Mouse (Mus musculus): ENCODE measurements around the gene Antxr1.

Gene Antxr1

GRCm38 (mm10) chr6:87219061-87219992 lies 116.3 kb downstream of the Antxr1 start:
- in situ Hi-C loops (cut with MboI; ENCODE audit: low pct_unique_long_range_greater_than_20kb in 1 of 2, low sequenced_read_pairs in 2 of 2, unreplicated experiment in 1 of 2), result no loop called here

DNA sequence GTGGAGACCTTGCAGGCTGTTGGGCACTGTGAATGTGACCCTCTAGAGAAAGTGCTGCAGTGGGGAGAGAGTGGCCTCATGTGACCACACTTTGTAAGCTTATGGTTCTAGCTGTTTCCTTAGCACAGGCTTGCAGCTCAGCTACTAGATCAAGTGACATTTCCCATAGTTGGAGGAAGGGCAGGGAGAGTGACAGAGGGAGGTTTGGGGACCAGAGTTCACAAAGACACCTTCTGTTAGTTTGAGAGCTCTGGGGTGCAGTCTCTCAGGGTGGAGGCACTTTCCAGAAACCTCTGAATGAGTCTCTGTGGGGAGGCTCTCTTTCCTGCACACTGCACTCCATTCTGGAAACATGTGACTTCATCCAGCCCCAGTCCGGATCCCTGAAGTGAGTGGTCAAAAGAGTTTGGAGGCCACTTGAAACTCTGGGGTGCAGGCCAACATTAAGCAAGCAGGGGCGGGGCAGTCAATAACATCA lies 119.5 kb downstream of the Antxr1 start:
- in situ Hi-C loops (cut with MboI; ENCODE audit: low pct_unique_long_range_greater_than_20kb in 1 of 2, low sequenced_read_pairs in 2 of 2, unreplicated experiment in 1 of 2), result no loop called here

GRCm38 (mm10) chr6:87213262-87213661 lies 122.4 kb downstream of the Antxr1 start:
- in situ Hi-C loops (cut with MboI; ENCODE audit: low pct_unique_long_range_greater_than_20kb in 1 of 2, low sequenced_read_pairs in 2 of 2, unreplicated experiment in 1 of 2), result no loop called here

- in situ Hi-C loops (cut with MboI; ENCODE audit: low pct_unique_long_range_greater_than_20kb in 1 of 2, low sequenced_read_pairs in 2 of 2, unreplicated experiment in 1 of 2), result no loop called here
Observed at GRCm38 (mm10) chr6:87211551-87211950, 124.1 kb downstream of the Antxr1 start.

- in situ Hi-C loops (cut with MboI; ENCODE audit: low pct_unique_long_range_greater_than_20kb in 1 of 2, low sequenced_read_pairs in 2 of 2, unreplicated experiment in 1 of 2), result no loop called here
Observed at GRCm38 (mm10) chr6:87207373-87207982, 128.1 kb downstream of the Antxr1 start.

- in situ Hi-C loops (cut with MboI; ENCODE audit: low pct_unique_long_range_greater_than_20kb in 1 of 2, low sequenced_read_pairs in 2 of 2, unreplicated experiment in 1 of 2), result no loop called here
Observed at GRCm38 (mm10) chr6:87206790-87207189, 128.8 kb downstream of the Antxr1 start.

DNA sequence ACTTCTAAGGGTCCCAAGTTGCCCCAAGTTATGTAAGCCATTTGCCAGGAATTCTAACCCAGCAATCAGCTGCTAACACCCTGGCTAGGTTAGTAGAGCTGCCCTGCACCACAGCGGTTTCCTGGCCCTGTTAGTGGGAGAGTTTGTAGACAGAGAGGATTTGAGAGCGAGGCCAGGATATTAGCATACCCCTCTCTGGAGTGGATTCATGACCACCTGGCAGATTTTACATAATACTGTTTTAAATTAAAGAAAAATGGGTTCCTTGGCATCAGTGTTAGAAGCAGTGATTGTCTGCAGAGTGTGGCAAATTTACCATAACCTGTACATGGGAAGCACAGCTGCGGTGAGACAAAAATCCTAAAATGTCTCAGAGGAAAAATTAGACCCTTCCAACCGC lies 132.2 kb downstream of the Antxr1 start:
- in situ Hi-C loops (cut with MboI; ENCODE audit: low pct_unique_long_range_greater_than_20kb in 1 of 2, low sequenced_read_pairs in 2 of 2, unreplicated experiment in 1 of 2), result no loop called here

- in situ Hi-C loops (cut with MboI; ENCODE audit: low pct_unique_long_range_greater_than_20kb in 1 of 2, low sequenced_read_pairs in 2 of 2, unreplicated experiment in 1 of 2), result no loop called here
Observed at GRCm38 (mm10) chr6:87203065-87203464, 132.6 kb downstream of the Antxr1 start.

DNA sequence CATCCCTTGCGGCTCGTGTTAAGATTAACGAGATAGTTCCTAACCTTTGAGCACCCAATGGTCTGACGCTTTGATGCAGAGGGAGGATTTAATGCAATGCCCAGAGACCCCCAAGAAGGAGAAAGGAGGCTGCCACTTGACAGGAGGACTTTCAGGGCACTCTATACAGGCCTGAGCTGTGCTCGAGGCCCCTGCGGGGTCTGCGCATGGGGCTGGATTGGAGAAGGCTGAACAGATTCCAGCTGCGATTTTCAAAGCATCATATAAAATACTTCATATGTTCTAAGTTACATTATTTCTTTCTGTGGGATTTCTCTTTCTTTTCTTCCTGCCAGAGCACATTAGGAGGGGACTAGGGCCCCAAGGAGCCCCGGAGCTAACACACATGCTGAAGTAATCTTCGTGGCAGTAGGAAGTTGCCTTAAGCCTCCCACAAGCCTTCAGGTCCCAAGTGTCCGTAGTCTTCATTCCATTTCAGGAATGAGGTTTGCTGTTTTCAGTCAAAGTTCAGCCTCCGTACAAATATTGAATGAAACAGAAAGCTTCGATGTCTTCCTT lies 133.5 kb downstream of the Antxr1 start:
- in situ Hi-C loops (cut with MboI; ENCODE audit: low pct_unique_long_range_greater_than_20kb in 1 of 2, low sequenced_read_pairs in 2 of 2, unreplicated experiment in 1 of 2), result no loop called here

GRCm38 (mm10) chr6:87189755-87190154 lies 145.9 kb downstream of the Antxr1 start:
- in situ Hi-C loops (cut with MboI; ENCODE audit: low pct_unique_long_range_greater_than_20kb in 1 of 2, low sequenced_read_pairs in 2 of 2, unreplicated experiment in 1 of 2), result no loop called here

DNA sequence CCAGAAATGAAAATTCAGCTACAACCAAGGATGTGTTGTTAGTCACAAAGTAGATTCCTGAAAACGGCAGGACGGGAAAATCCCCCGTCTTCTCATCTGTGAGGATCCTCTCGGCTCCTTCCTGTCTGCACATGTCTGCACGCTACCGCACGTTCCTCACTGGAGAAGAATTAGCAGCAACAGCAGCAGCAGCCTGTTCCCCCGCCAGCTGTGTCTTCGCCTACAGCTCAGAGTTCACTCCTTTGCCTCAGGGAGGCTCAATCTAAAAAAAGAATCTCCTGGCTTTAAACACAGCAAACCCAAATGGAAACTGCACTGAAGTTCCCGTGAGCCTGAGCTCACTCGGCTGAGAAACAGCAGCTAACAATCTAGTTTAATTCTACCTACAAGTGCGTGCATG lies 148.6 kb downstream of the Antxr1 start:
- in situ Hi-C loops (cut with MboI; ENCODE audit: low pct_unique_long_range_greater_than_20kb in 1 of 2, low sequenced_read_pairs in 2 of 2, unreplicated experiment in 1 of 2), result no loop called here

GRCm38 (mm10) chr6:87184418-87184817 lies 151.2 kb downstream of the Antxr1 start:
- in situ Hi-C loops (cut with MboI; ENCODE audit: low pct_unique_long_range_greater_than_20kb in 1 of 2, low sequenced_read_pairs in 2 of 2, unreplicated experiment in 1 of 2), result no loop called here

DNA sequence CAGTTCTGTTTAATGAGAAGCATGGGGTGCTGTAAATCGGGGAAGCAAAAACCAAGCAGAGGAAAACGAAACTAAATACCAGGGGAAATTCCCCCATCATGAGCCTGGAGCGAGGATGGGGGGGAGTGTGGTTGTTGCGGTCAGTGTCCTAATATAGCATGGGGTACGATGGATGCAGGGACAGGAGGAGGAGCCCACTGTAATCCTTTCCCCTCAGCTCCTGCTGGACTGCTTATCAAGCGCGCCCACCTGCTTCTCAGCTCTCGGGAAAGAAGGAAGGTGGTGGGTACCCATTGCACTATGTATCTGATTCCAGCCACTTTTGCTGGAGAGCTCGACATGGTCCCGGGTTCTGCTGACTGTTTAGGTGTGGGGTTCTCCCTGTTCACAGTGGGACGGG lies 151.6 kb downstream of the Antxr1 start:
- in situ Hi-C loops (cut with MboI; ENCODE audit: low pct_unique_long_range_greater_than_20kb in 1 of 2, low sequenced_read_pairs in 2 of 2, unreplicated experiment in 1 of 2), result no loop called here

GRCm38 (mm10) chr6:87183159-87183558 lies 152.5 kb downstream of the Antxr1 start:
- in situ Hi-C loops (cut with MboI; ENCODE audit: low pct_unique_long_range_greater_than_20kb in 1 of 2, low sequenced_read_pairs in 2 of 2, unreplicated experiment in 1 of 2), result no loop called here

DNA sequence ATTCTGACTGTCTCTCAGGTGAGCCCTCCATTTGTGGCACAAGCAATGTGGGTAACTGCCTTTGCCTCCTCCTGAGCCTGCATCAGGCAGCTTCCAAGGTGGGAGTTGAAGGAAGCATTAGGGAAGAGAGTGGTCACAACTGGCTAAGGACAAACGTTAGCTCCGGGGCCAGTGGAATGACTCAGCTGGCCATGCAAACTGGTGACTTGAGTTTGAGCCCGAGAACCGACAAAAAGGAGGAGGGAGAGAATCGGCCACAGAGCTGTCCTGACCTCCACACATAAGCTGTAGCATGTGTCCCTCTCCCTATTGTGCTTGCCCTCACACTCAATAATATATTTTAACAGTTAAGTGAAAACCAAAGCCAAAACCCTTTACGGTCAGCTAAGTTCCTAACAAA lies 152.9 kb downstream of the Antxr1 start:
- in situ Hi-C loops (cut with MboI; ENCODE audit: low pct_unique_long_range_greater_than_20kb in 1 of 2, low sequenced_read_pairs in 2 of 2, unreplicated experiment in 1 of 2), result no loop called here

DNA sequence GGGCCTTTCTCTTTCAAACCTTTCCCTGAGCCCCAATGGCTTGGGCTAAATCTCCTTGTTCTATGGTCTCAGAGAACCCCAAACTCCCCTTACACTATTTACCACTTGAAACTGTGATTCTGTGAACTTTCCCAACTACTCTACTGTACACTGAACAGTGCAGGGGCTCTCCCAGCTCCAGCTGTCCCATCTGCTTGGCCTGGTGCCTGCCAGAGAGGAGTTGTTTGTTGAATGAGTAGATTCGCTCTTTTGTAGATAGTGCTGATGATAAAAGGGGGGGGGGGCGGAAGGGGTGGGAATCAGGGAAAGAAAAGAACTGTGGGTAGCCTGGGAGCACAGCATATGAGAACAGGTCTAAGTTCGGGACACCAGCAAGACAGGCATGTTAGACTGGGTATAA lies 164.2 kb downstream of the Antxr1 start:
- in situ Hi-C loops (cut with MboI; ENCODE audit: low pct_unique_long_range_greater_than_20kb in 1 of 2, low sequenced_read_pairs in 2 of 2, unreplicated experiment in 1 of 2), result no loop called here

DNA sequence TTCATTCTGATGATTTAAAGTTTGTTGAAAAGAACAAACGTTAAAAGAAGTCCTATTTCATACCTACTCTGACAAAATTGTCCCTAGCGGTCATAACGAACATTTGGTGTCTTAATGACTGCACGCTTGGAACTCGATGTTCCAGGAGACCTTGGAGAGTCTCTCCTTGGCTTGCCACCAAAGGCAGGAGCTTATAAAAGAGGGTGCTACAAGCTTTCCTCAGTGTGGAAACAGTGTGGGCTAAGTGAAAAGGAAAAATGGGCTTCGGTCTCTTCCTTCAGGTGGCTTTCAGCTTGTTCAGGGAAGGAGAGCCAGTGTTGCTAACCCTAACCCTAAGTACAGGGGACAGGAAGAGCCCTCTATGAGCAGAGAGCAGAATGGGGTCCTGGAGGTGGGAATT lies 164.7 kb downstream of the Antxr1 start:
- in situ Hi-C loops (cut with MboI; ENCODE audit: low pct_unique_long_range_greater_than_20kb in 1 of 2, low sequenced_read_pairs in 2 of 2, unreplicated experiment in 1 of 2), result no loop called here

DNA sequence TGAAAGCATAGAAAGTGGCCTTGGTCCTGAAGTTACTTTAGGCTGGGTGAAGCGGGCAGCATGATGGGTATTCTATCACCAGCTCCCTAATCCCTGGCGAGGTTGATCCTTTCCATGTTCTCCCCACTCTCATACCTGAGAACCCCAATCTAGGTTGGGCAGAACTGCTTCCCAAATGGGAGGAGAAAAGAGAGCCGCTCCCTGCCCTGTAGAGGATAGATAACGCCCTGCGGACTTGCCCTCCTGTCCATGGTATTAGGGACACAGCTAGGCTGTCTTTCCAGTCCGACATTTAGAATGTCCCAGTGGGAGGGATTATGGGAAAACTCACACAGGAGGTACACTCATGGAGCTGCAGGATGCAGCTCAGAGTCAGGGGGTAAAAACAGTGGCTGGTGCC lies 165.3 kb downstream of the Antxr1 start:
- in situ Hi-C loops (cut with MboI; ENCODE audit: low pct_unique_long_range_greater_than_20kb in 1 of 2, low sequenced_read_pairs in 2 of 2, unreplicated experiment in 1 of 2), result no loop called here

DNA sequence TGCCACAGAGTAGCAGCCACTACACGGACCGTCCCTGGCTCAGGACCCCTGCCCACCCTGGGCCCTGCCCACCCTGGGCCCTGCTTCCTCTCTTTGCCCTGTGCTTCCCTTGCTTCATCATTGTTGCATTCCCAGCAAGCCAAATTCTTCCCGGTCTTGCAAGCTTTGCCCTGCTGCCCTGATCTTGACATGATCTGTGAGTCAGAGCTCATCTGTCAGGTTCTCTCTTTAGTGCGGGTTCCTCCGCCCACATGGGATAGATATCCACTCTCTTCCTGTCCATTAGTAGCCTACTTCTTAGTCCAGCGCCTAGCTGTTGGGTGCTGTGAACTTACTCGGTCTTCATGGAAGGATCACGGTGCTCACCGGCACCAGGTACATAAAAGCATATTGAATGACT lies 167.6 kb downstream of the Antxr1 start:
- in situ Hi-C loops (cut with MboI; ENCODE audit: low pct_unique_long_range_greater_than_20kb in 1 of 2, low sequenced_read_pairs in 2 of 2, unreplicated experiment in 1 of 2), result no loop called here

Data from mouse embryonic stem cell (cell line).